Mouse (Mus musculus) testis, adult 2 months (tissue): ENCODE data around the gene Mat2a.

Experiments
- CTCF ChIP-seq: fragments of 200-500 bp; IDR thresholded peaks from 2 replicates; pipeline ENCODE4 v1.5.1; 2012; ENCODE audit warnings: low read depth, mild to moderate bottlenecking, inconsistent platforms, low read length, moderate library complexity; ENCODE audit not compliant: control insufficient read depth, insufficient read depth, insufficient replicate concordance
- POLR2A ChIP-seq: fragments of 200-500 bp; IDR thresholded peaks from 2 replicates; pipeline ENCODE4 v1.6.1; 2012; ENCODE audit warnings: low read depth, mild to moderate bottlenecking, inconsistent platforms, low read length, moderate library complexity; ENCODE audit not compliant: control insufficient read depth

DNA sequence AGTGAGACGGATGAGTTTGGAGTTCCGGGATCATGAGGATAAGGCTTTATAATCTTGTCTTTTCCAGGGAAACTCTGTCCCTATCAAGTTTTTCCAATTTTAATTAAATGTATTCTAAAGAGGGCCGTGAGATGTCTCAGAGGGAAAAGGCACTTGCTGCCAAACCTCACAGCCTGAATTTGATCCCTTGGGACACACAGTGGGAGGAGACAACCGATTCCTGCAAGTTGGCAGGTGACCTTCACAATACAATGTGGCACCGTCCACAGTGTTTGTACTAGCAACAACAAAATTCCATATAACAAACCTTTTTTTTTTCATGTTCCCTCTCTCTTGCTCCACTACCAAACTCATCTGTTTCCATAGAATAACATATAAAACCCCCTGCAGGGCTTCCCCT is 19.6 kb upstream of the Mat2a start:
- no peak for TF ChIP-seq CTCF
- no peak for TF ChIP-seq POLR2A
